Mouse (Mus musculus) adrenal gland, postnatal 14 days (tissue): ENCODE measurements around the gene Zfp106. TPM values are rescaled to one million over a fixed set of nuclear protein-coding genes. Genes with fewer than 3 reads are reported as not detected.
"Not testable (repeated sequence)": the region's sequence is repeated elsewhere in the genome, so short reads cannot be mapped to it uniquely, and the experiment has no call there.

Source experiments
- DNase-seq: peaks from one replicate; pipeline ENCODE4 v3.0.0; 2021; ENCODE audit warnings: mixed read lengths
- long read RNA-seq, 2 experiments: library from polyadenylated mRNA; stranded (forward); transcript quantifications; one replicate each; pipeline ENCODE4 v2.0.0; 2021
- total RNA-seq: library from RNA; stranded (reverse); gene quantifications from 2 replicates; pipeline ENCODE4 v1.2.3, GENCODE M21; 2021

Zfp106 gene
- total RNA-seq = 93.3 and 107 TPM in 2 replicates
- long read RNA-seq, experiment 1, full-length matches to known transcripts = 1 of 25 reads
- long read RNA-seq, experiment 1, partial matches to known transcripts = 8 of 25 reads
- long read RNA-seq, experiment 1, other reads (novel, unspliced or antisense) = 16 of 25 reads
- long read RNA-seq, experiment 2, partial matches to known transcripts = 5 of 19 reads
- long read RNA-seq, experiment 2, other reads (novel, unspliced or antisense) = 14 of 19 reads

GRCm38 (mm10) chr2:120563235-120563990 lies at the start of gene Zfp106:
TSS of gene Zfp106 (minus strand) at chr2:120563843.
- peak; percentile 93 for DNase-seq

GRCm38 (mm10) chr2:120608830-120609723 lies 45.4 kb upstream of the Zfp106 start, which contains the start of the genes Haus2 and Lrrc57:
TSS of gene Haus2 (plus strand) at chr2:120609383.
TSS of gene Lrrc57 (minus strand) at chr2:120609520.
- peak; percentile 97 for DNase-seq

- peak; percentile 24 for DNase-seq
Observed at GRCm38 (mm10) chr2:120606021-120606690, 42.5 kb upstream of the Zfp106 start.

GRCm38 (mm10) chr2:120599506-120599905 lies 35.9 kb upstream of the Zfp106 start:
- no peak for DNase-seq

- DNase-seq = no peak
Observed at GRCm38 (mm10) chr2:120597734-120598133, 34.1 kb upstream of the Zfp106 start.

- DNase-seq = no peak
Observed at GRCm38 (mm10) chr2:120592227-120592626, 28.6 kb upstream of the Zfp106 start.

GRCm38 (mm10) chr2:120589759-120590158 lies 26.1 kb upstream of the Zfp106 start:
- DNase-seq = no peak

- no peak for DNase-seq
Observed at GRCm38 (mm10) chr2:120578286-120578685, 14.6 kb upstream of the Zfp106 start.

GRCm38 (mm10) chr2:120577799-120578198 lies 14.2 kb upstream of the Zfp106 start:
- DNase-seq = no peak

- no peak for DNase-seq
Observed at GRCm38 (mm10) chr2:120575978-120576377, 12.3 kb upstream of the Zfp106 start.

- no peak for DNase-seq
Observed at GRCm38 (mm10) chr2:120575121-120575520, 11.5 kb upstream of the Zfp106 start.

- DNase-seq = not testable (repeated sequence)
Observed at GRCm38 (mm10) chr2:120572161-120572560, 8.5 kb upstream of the Zfp106 start.

GRCm38 (mm10) chr2:120571081-120571480 lies 7.4 kb upstream of the Zfp106 start:
- DNase-seq = no peak

- DNase-seq = no peak
Observed at GRCm38 (mm10) chr2:120567798-120568320, 4.2 kb upstream of the Zfp106 start.

- DNase-seq = peak; percentile 97
Observed at GRCm38 (mm10) chr2:120566886-120567797, 3.5 kb upstream of the Zfp106 start, which contains the start of gene Snap23. TSS of gene Snap23 (plus strand) at chr2:120567671.

GRCm38 (mm10) chr2:120565363-120565762 lies 1.7 kb upstream of the Zfp106 start:
- no peak for DNase-seq

GRCm38 (mm10) chr2:120564548-120565188 lies 1.0 kb upstream of the Zfp106 start:
- not testable (repeated sequence) for DNase-seq

- DNase-seq = no peak
Observed at GRCm38 (mm10) chr2:120562859-120563234, 796 bp downstream of the Zfp106 start.

GRCm38 (mm10) chr2:120561524-120561923 lies 2.1 kb downstream of the Zfp106 start:
- no peak for DNase-seq

GRCm38 (mm10) chr2:120558813-120559212 lies 4.8 kb downstream of the Zfp106 start:
- DNase-seq = no peak
